Mouse (Mus musculus) spleen, adult 2 months (tissue): Measurements from ENCODE around the gene S100a4.

Source experiments
- CTCF ChIP-seq: fragments of 200-500 bp; IDR thresholded peaks from 2 replicates; pipeline ENCODE4 v1.5.1; 2011; ENCODE audit warnings: mild to moderate bottlenecking, inconsistent platforms; ENCODE audit not compliant: insufficient read depth, insufficient read length, insufficient replicate concordance; ENCODE audit errors: extremely low read depth
- POLR2A ChIP-seq: fragments of 200-500 bp; IDR thresholded peaks from 2 replicates; pipeline ENCODE4 v1.6.1; 2011; ENCODE audit warnings: low read depth, low read length, inconsistent platforms

GRCm38 (mm10) chr3:90627807-90628206 lies 24.2 kb downstream of the S100a4 start:
- peak; percentile 43; the same call in 1 of the 2 replicates for TF ChIP-seq CTCF
- no peak for TF ChIP-seq POLR2A
